Mouse (Mus musculus) macrophage (primary cell): Measurements from ENCODE around the gene Iqce. TPM values are rescaled to one million over a fixed set of nuclear protein-coding genes. Genes with fewer than 3 reads are reported as not detected.
"Not testable (repeated sequence)": the region's sequence is repeated elsewhere in the genome, so short reads cannot be mapped to it uniquely, and the experiment has no call there.

Experiments used
- H3K27ac ChIP-seq: fragments of 350-480 bp; formaldehyde crosslinking; 2 replicates; pipeline ENCODE4 v1.9.0; 2021
- H3K36me3 ChIP-seq: fragments of 350-480 bp; formaldehyde crosslinking; 2 replicates; pipeline ENCODE4 v1.9.0; 2021; ENCODE audit errors: inconsistent target
- H3K4me3 ChIP-seq: fragments of 350-480 bp; formaldehyde crosslinking; 2 replicates; pipeline ENCODE4 v1.9.0; 2021; ENCODE audit errors: inconsistent target
- H3K79me2 ChIP-seq: fragments of 350-480 bp; formaldehyde crosslinking; 2 replicates; pipeline ENCODE4 v1.9.0; 2021; ENCODE audit errors: inconsistent target
- WGBS: methylation state at CpG from one replicate; pipeline ENCODE4 v1.1.7; 2026; ENCODE audit warnings: inconsistent platforms; ENCODE audit not compliant: missing documents; 5-methylcytosine and 5-hydroxymethylcytosine counted together
- polyA plus RNA-seq: library from polyadenylated mRNA; stranded (reverse); fragments of 250-400 nt; gene quantifications from 3 replicates; pipeline ENCODE4 v1.2.4, GENCODE M21; 2018; ENCODE audit warnings: inconsistent platforms

Gene Iqce
- polyA plus RNA-seq, 1 experiment from 2014 or later: 17.2 TPM

DNA sequence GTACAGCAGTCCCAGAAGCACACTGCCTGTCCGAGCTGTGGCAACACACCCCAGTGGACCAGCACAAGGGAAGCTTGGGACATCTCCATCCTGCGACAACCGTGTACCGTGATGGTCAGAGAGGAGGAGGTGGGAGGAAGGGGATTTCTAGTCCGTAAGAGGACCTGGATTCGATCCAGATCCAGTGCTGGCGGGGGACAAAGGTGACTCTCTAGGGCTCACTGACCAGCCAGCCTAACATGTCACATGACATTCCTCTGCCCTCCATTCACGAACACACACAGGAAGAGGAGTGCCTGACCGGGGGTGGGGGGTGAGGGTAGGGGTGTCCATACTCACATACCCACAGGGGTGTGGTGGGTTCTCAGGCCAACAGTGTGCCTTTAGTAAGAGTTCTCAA is 2.4 kb downstream of the Iqce start:
- no peak overlapping the region for H3K27ac ChIP-seq
- no peak overlapping the region for H3K4me3 ChIP-seq
- 93% methylated on average over 9 of the region's 9 CpGs for WGBS
- H3K79me2 ChIP-seq: peaks cover 7% of the 10 kb centered on the region; the same call in 1 of the 2 replicates
- H3K36me3 ChIP-seq: peaks cover 21% of the 10 kb centered on the region

DNA sequence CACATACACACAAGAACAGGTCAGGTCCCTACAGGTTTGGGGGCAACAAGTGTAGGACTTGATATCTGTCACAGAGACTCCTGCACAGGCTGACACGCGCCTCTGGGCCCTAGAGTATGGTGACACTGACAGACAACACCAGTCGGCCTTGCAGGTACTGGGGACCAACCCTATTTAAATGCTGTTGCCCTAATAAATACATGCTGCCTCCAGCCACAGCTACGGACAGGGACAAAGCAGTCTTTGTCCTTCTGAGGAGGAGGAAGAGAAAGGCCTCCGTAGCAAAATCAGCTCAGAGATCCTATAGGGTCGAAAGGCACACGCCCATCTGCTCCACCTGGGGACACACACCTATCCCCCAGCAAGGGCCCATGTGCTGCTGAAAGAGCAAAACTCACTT is 6.2 kb downstream of the Iqce start:
- H3K36me3 ChIP-seq: peaks cover 30% of the 10 kb centered on the region
- H3K79me2 ChIP-seq: peaks cover under 1% of the 10 kb centered on the region; the same call in 1 of the 2 replicates
- H3K4me3 ChIP-seq: no peak overlapping the region
- no peak overlapping the region for H3K27ac ChIP-seq
- WGBS: 99% methylated on average over 7 of the region's 7 CpGs

DNA sequence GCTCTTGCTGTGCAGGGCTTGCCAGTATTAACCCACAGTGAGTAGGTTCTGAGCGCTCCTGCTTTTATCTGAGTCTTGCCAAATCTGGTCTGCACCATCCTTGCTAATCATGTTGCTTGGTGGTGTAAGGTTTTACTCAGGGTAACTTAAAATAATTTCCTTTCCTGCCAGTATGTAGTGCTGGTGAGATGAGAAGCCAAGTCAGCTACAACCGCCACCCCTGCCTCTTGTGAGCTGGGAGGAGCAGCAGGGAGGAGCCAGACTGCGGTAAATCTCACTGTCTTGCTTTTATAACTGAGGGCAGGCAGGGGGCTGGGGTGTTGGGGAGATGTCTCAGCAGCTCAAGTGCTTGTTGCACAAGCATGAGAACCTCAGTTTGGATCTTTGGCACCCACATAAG is 13.7 kb downstream of the Iqce start:
- Histone ChIP-seq H3K36me3 (peaks cover 20% of the 10 kb centered on the region; the same call in 1 of the 2 replicates), H3K79me2 (no peaks in the 10 kb centered on the region)
- 91% methylated on average over 3 of the region's 3 CpGs for WGBS

DNA sequence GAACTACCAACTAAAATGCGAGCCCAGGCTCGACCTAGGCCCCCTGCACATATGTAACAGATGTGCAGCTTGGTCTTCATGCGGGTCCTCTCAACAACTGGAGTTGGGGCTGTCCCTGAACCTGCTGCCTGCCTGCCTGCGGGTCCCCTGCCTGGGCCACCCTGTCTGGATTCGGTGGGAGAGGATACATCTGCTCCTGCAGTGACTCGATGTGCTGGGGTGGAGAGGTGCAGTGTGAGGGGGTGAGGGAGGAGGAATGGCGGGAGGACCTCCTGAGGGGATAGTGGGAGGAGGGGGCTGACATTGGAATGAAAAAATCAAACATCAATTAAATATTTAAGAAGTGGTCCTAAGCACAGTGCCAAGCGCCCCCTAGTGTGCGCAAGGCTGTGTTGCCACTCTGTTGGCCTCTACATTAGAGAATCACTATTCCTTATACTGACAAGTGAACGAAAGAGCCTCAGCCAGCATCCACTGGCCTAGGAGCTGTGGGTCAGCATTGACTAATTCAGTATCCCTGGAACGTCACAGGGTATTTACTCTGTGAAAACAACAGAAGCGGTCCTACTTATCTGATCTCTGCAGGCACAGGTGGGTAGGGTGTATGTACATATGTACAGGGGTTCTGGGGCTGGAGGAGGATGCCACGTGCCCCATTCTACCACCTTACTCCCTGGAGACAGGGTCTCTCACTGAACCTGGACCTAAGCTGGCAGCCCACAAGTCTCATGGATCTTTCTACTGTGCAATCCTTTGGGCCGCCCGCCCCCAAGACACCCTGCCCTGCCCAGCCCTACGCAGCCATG is 17.6 kb downstream of the Iqce start:
- Histone ChIP-seq H3K27ac (no peak overlapping the region), H3K4me3 (no peak overlapping the region), H3K36me3 (peaks cover 14% of the 10 kb centered on the region; the same call in 1 of the 2 replicates), H3K79me2 (no peaks in the 10 kb centered on the region)
- 81% methylated on average over 12 of the region's 16 CpGs for WGBS

More for the DNA sequence above, 13.7 kb downstream of the Iqce start:
- Histone ChIP-seq H3K4me3 (no peak overlapping the region), H3K27ac (no peak overlapping the region)

DNA sequence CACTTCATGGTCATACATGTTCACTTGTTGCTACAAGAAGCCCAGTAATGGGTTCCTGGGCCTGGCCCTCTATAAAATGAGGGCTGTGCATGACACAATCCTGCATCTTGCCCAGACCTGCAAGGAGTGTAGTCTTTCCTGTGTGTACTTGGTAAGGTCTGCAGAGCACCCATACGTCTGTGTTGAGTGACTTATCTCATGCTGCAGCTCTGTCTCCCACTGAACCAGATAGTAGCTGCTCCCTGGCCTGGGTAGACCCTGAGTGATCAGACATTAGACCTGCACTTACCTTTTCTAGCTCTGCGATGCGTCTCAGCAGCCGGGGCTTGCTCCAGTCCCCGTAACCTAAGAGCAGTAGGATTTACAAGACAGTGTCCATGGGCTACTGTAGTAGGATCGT is 20.1 kb downstream of the Iqce start:
- H3K4me3 ChIP-seq: no peak overlapping the region
- no peaks in the 10 kb centered on the region for H3K79me2 ChIP-seq
- H3K27ac ChIP-seq: no peak overlapping the region
- peaks cover 7% of the 10 kb centered on the region; the same call in 1 of the 2 replicates for H3K36me3 ChIP-seq
- WGBS: 99% methylated on average over 6 of the region's 6 CpGs

DNA sequence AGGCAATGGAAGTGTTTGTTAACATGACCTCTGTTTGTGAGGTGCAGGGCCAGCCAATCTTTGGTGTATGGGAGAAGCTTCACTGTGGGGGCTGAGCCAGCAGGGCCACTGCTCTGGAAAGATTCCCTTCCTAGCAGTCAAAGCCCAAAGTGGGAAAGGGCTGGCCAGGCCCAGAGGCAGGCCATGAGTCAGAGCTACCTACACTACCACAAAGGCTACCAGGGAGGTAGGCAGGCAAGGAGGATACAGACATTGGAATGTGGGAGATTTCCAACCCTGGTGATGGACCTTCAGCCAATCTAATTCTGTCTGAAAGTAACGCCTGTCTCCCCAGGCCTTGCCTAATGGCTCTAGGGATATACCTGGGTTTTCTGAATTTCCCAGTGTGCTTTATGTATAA is 21.2 kb downstream of the Iqce start:
- Histone ChIP-seq H3K27ac (no peak overlapping the region), H3K79me2 (no peaks in the 10 kb centered on the region), H3K4me3 (no peak overlapping the region), H3K36me3 (peaks cover 16% of the 10 kb centered on the region; the same call in 1 of the 2 replicates)
- WGBS: 90% methylated on average over 1 of the region's 1 CpGs

DNA sequence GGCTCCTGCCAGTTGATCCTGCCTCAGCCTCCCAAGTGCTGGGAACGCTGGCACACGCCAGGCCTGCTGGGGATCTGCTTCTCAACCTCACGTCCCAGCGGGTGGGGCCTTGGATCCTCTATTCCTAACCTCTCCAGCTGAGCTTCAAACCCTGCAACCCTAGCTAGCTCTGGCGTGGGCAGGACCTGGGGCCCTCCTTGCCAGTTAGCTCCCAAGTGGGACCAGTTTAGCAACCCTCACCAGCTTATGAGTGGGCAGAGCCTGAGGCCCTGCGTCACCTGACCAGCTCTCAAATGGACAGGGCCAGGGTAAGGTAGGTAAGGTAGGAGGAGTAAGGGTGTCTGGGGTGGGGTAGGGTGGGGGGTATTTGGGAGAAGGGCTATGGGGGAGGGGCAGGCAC is 22.1 kb downstream of the Iqce start:
- Histone ChIP-seq H3K79me2 (no peaks in the 10 kb centered on the region), H3K4me3 (no peak overlapping the region), H3K27ac (no peak overlapping the region), H3K36me3 (peaks cover 21% of the 10 kb centered on the region; the same call in 1 of the 2 replicates)
- WGBS: 100% methylated on average over 2 of the region's 6 CpGs

DNA sequence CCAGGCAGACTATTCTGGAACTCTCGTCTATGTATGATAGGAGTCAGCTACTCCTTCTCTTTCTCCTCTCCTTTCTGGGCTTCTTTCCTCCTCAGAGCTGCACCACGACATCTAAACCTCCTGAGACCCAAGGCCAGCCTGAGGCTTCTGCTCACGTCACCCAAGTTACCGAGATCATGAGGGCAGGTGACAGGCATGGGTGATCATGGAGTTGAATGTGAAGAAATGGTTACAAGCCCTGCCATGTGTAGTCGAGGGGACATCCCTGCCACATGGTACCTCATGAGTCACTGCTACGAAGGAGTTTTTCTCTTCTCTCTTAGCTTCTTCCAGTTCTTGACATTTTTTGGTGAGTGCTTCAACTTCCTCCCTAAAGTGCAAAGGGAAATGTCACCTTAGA is 25.0 kb downstream of the Iqce start:
- no peak overlapping the region for H3K4me3 ChIP-seq
- H3K36me3 ChIP-seq: peaks cover 25% of the 10 kb centered on the region; the same call in 1 of the 2 replicates
- no peaks in the 10 kb centered on the region for H3K79me2 ChIP-seq
- 91% methylated on average over 6 of the region's 6 CpGs for WGBS
- H3K27ac ChIP-seq: no peak overlapping the region

DNA sequence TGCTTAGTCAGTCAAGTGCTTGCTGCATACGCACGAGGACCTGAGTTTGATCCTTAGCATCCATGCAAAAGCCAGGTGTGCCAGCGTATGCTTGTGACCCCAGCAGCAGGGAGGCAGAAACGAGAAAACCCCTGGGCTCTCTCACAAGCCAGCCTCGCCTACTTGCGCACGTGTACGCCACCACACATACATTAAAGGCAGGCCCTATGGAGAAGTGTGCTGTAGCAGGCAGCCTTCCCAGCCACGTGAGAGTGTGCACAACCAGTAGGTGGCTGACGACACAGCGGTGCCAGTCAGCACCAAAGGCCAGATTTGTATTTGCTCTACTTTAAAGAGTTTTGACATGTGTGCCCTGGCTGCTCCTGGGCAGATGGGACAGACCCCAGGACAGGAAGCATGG is 26.5 kb downstream of the Iqce start:
- 94% methylated on average over 11 of the region's 11 CpGs for WGBS
- Histone ChIP-seq H3K36me3 (peaks cover 31% of the 10 kb centered on the region), H3K4me3 (no peak overlapping the region)

DNA sequence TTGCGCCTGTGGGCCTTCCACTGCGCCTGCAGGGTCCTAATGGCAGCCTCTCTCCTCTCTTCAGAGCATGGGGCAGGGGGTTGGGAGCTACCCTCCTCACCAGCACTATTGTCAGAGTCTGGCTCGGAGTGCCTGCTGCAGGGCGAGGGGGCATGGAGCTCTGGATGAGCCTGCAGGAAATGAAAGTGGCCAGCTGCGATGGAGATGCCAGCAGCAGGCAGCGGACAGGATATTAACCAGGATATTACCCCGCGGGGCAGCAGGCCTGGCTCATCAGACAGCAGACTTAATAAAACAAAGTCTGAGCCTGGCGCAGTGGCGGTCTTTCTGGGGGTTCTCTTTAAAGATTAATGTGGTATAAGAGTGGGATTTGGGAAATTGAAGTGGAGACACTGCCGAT is 27.1 kb downstream of the Iqce start:
- Histone ChIP-seq H3K79me2 (no peaks in the 10 kb centered on the region), H3K4me3 (no peak overlapping the region), H3K27ac (no peak overlapping the region), H3K36me3 (peaks cover 29% of the 10 kb centered on the region)
- WGBS: 97% methylated on average over 11 of the region's 11 CpGs

More for the DNA sequence above, 26.5 kb downstream of the Iqce start:
- H3K79me2 ChIP-seq: no peaks in the 10 kb centered on the region
- H3K27ac ChIP-seq: no peak overlapping the region

DNA sequence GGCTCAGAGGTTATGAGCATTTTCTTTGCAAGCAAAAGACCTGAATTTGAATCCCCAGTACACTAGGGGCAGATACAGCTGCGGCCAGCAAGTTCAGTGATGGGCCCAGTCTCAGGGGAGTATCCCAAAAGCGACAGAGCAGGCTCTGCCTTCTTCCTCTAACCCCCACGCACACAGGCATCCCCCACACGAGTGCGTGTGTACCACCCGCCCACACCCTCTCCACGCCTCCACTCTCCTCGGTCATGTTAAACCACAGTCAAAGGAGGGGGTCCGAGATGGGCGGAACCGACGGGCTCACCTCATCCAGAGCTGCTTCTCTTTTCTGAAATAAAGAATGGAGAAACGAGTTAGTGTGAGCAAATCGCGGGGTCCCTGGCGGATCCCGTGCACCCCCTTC is 28.1 kb downstream of the Iqce start:
- H3K27ac ChIP-seq: no peak overlapping the region
- H3K79me2 ChIP-seq: no peaks in the 10 kb centered on the region
- WGBS: 89% methylated on average over 15 of the region's 17 CpGs
- H3K36me3 ChIP-seq: peaks cover 28% of the 10 kb centered on the region
- no peak overlapping the region for H3K4me3 ChIP-seq

DNA sequence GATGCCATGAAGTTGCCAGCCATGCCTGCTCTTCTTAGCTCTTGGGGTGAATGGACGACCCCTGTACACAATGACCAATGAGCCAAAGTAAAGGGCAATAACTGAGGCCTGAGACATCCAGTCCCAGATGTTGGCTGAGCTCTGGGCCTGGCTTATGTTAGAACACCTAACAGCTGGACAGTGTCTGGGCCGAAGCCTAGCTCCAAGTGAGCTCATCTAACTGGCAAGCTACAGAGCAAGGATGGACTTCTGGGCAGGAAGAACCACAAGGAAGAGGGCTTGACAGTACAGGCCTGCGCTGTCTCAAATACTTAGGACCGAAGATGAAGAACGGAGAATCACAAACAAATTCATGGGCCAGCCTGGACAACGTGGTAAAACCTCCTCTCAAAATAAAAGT is 29.6 kb downstream of the Iqce start:
- 90% methylated on average over 6 of the region's 6 CpGs for WGBS
- H3K36me3 ChIP-seq: peaks cover 33% of the 10 kb centered on the region

DNA sequence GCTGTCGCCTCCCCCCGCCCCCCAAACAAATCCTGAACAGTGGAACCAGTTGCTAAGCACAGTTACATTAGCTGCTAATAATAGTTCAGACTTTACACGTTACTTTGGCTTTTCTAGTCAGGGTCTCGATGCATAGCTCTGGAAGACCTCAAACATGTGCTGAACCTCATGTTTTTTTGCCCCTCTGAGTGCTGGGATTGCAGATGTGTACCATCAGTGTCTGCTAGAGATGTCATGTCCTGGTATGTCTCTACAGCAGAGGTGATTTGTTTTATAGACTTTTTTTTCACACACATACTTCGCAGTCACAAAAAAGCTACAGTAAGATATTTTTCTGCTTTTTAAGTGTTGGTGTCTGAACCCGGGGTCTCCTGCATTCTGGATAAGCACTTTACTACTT is 30.1 kb downstream of the Iqce start:
- Histone ChIP-seq H3K27ac (no peak overlapping the region), H3K36me3 (peaks cover 33% of the 10 kb centered on the region), H3K4me3 (no peak overlapping the region), H3K79me2 (no peaks in the 10 kb centered on the region)
- 94% methylated on average over 6 of the region's 6 CpGs for WGBS

More for the DNA sequence above, 29.6 kb downstream of the Iqce start:
- H3K79me2 ChIP-seq, H3K27ac ChIP-seq, H3K4me3 ChIP-seq: not testable (repeated sequence)

DNA sequence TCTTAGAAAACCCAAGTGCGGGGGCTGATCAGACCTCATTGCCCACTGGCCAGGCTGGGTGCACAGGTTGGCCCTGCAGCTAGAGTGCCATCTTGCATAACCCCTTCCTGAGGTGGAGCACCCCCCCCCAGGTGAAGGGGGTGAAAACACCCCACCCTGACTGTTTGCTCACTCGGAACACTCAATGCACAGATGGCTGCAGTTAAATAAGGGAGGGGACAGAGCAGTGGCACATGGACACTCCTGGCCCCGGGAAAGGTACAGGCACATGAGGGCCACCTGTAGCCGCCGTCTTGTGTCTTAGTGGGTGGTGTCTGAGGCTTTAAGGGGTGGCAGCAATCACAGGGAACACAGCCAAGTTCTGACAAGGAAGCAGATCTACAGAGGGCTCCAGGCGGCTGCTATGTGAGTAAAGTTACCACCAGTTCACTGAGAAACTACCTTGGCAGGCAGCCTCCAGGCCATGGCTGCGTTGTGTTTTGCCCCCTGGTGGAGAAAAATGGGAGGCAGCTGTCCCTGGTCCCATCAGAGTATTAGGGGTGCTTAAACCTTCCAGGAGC is 38.5 kb downstream of the Iqce start:
- no peak overlapping the region for H3K27ac ChIP-seq
- peaks cover 1% of the 10 kb centered on the region; the same call in 1 of the 2 replicates for H3K36me3 ChIP-seq
- WGBS: 34% methylated on average over 6 of the region's 7 CpGs
- no peaks in the 10 kb centered on the region for H3K79me2 ChIP-seq
- no peak overlapping the region for H3K4me3 ChIP-seq
